Mouse (Mus musculus): ENCODE results near the gene Ctsj. TPM values are rescaled to one million over a fixed set of nuclear protein-coding genes. Genes with fewer than 3 reads are reported as not detected.
"Not testable (repeated sequence)": the region's sequence is repeated elsewhere in the genome, so short reads cannot be mapped to it uniquely, and the experiment has no call there.

The Ctsj gene
- 0.11 and 0.24 TPM in 2 replicates for polyA plus RNA-seq (2015; fragmentation: Nextera tagmentation; extraction: Ambion mirVana)

DNA sequence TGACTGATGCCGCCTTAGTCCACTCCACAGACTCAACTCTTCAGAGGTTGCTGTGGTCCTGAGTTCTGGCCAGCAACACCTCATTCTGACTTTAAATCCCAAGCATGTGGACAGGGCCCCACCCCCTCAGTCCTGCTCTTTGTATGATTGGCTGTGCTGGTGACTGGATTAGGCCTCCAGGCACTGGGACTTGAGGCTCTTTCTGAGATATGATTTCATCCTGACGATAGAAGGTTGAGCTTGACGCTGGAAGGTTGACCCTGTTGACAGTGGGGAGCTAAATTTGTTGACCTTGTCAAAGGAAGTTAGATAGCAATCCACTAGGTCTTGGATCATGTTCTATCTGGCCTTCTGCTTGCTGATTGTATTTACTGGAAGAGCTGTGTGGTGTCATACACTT is at the start of gene Ctsj:
Gene Ctsj, minus strand, starts transcription at position 101 of the 400 bp plus-strand sequence.
- Histone ChIP-seq H3K4me2 (no peak within 1 kb of the TSS), H3K9ac (no peak within 1 kb of the TSS), H3K9me3 (peaks cover 26% of the 10 kb centered on the region), H3K27ac (replicated peaks) (no peak within 1 kb of the TSS), H3K4me1 (no peaks in the 10 kb centered on the region), H3K27me3 (replicated peaks) (no peaks in the 10 kb centered on the region), H3K36me3 (no peaks in the 10 kb centered on the region), H3K4me3 (no peak within 1 kb of the TSS)
- ATAC-seq (ENCODE audit: extremely low read depth, insufficient number of reproducible peaks, low FRiP score, low TSS enrichment): no peak
- WGBS: 58% methylated on average over 3 of the region's 3 CpGs

DNA sequence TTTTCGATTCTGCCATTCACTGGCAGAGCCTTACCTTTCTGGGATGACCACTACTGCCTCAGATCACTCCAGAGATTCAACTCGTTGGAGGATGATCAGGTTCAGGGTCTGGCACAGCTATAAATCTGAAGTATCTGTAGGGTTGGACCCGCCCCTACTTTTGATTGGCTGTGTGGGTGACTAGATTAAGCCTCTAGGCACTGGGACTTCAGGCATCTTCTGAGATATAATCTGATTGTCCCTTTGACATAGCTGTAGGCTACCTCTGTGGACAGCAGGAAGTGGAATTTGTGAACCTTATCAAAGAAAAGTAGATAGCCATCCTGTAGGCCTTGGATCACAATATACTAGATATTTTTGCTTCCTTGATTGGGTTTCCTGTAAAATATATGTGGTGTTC is 34.8 kb upstream of the Ctsj start, which contains the start of gene Ctsq:
Gene Ctsq, minus strand, starts transcription at position 101 of the 400 bp plus-strand sequence.
- Histone ChIP-seq H3K4me3 (no peak within 1 kb of the TSS), H3K9ac (no peak within 1 kb of the TSS), H3K36me3 (no peaks in the 10 kb centered on the region), H3K27ac (replicated peaks) (no peak within 1 kb of the TSS), H3K27me3 (replicated peaks) (no peaks in the 10 kb centered on the region), H3K4me2 (no peak within 1 kb of the TSS), H3K9me3 (peaks cover 11% of the 10 kb centered on the region; the same call in 1 of the 2 replicates), H3K4me1 (no peaks in the 10 kb centered on the region)
- WGBS: 38% methylated on average over 3 of the region's 3 CpGs
- ATAC-seq (ENCODE audit: extremely low read depth, insufficient number of reproducible peaks, low FRiP score, low TSS enrichment): no peak

DNA sequence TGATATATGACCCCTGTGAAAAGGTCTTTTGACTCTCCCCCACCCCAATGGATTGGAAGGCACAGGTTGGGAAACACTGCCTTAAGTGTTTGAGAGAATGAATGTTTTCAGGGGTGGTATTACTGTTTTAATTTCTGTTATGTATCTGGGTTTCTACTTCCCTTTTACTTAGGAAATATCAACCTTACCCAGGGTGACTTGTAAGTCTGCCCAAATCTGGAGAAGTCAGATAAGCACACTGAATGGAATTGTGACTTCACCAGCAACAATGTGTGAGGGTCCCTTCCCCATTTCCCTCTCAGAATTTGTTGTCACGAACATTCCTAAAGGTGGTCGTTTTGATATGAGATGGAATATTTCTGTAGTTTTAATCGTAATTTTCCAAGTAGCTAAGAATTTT is 17.0 kb upstream of the Ctsj start:
- Histone ChIP-seq H3K27ac (replicated peaks) (no peak overlapping the region), H3K9ac (no peak overlapping the region), H3K4me3 (no peak overlapping the region), H3K9me3 (peaks cover 26% of the 10 kb centered on the region; the same call in 1 of the 2 replicates), H3K27me3 (replicated peaks) (no peaks in the 10 kb centered on the region), H3K4me1 (no peaks in the 10 kb centered on the region), H3K36me3 (no peaks in the 10 kb centered on the region), H3K4me2 (no peak overlapping the region)
- ATAC-seq (ENCODE audit: extremely low read depth, insufficient number of reproducible peaks, low FRiP score, low TSS enrichment): no peak
- WGBS: 68% methylated on average over 3 of the region's 3 CpGs

DNA sequence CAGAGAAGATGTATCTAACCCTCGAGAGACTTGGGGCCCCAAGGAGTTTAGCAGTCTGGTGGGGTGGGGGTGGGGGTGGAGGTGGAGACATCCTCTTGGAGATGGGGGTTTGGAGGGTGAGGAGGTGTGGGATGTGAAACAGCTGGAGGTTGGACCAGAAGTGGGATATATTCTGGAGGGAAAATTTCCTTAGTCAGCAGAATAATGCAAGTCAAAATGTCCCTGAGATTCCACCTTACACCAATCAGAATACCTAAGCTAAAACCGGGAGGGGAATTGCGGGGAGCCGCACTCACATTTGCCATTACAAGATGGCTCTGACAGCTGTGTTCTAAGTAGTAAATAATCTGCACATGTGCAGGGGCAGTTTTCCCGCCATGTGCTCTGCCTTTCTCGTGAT is 16.1 kb upstream of the Ctsj start:
- no peak overlapping the region for H3K4me2 ChIP-seq
- no peak for ATAC-seq (ENCODE audit: extremely low read depth, insufficient number of reproducible peaks, low FRiP score, low TSS enrichment)
- H3K4me1 ChIP-seq: no peaks in the 10 kb centered on the region
- H3K4me3 ChIP-seq: no peak overlapping the region
- H3K36me3 ChIP-seq: no peaks in the 10 kb centered on the region
- peaks cover 24% of the 10 kb centered on the region; the same call in 1 of the 2 replicates for H3K9me3 ChIP-seq
- WGBS: 86% methylated on average over 6 of the region's 6 CpGs
- no peaks in the 10 kb centered on the region for H3K27me3 ChIP-seq (replicated peaks)
- H3K27ac ChIP-seq (replicated peaks): no peak overlapping the region
- H3K9ac ChIP-seq: no peak overlapping the region

DNA sequence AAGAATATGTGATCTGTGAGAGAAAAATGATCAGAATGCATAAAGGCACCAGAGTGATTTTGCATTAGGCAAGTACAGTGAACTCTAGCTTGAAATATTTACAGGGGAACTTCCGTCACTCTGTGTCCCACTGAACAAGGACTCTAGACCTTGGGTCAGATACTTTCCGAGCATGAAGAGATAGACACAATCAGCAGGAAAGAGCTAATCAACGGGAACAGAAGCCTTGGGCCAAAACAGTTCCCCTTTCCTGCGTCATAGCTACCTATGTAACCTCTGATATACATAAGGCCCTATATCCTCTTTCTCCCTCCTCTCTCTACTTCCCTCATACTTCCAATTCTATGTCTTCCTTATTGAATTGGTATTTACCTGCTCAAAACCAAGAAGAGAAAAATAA is 4.4 kb upstream of the Ctsj start:
- Histone ChIP-seq H3K36me3 (no peaks in the 10 kb centered on the region), H3K4me2 (no peak overlapping the region), H3K9ac (no peak overlapping the region), H3K27ac (replicated peaks) (no peak overlapping the region), H3K27me3 (replicated peaks) (no peaks in the 10 kb centered on the region), H3K9me3 (peaks cover 24% of the 10 kb centered on the region), H3K4me3 (no peak overlapping the region), H3K4me1 (no peaks in the 10 kb centered on the region)
- 44% methylated on average over 4 of the region's 4 CpGs for WGBS
- no peak for ATAC-seq (ENCODE audit: extremely low read depth, insufficient number of reproducible peaks, low FRiP score, low TSS enrichment)

DNA sequence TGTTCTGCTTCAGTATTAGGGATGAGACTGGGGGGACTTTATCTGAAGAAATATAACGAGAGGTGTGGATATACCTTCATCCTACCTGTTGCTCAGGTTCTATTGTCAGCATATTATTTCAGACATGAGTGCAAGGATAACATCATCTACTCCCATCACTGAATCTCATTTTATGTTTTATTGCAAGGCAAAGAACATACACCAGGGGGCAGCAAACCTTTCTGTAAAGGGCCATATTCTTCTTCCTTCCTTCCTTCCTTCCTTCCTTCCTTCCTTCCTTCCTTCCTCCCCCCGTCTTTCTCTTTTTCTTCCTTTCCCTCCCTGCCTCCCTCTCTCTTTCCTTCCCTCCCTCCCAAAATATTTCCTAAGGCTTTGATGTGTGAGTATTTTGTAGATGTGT is 8.2 kb downstream of the Ctsj start:
- Histone ChIP-seq H3K36me3 (no peaks in the 10 kb centered on the region), H3K27ac (replicated peaks) (no peak overlapping the region), H3K4me3 (no peak overlapping the region), H3K9me3 (peaks cover 7% of the 10 kb centered on the region; the same call in 1 of the 2 replicates), H3K4me2 (no peak overlapping the region), H3K9ac (no peak overlapping the region), H3K27me3 (replicated peaks) (no peaks in the 10 kb centered on the region), H3K4me1 (no peaks in the 10 kb centered on the region)
- ATAC-seq (ENCODE audit: extremely low read depth, insufficient number of reproducible peaks, low FRiP score, low TSS enrichment): no peak
- WGBS: 35% methylated on average over 2 of the region's 2 CpGs

DNA sequence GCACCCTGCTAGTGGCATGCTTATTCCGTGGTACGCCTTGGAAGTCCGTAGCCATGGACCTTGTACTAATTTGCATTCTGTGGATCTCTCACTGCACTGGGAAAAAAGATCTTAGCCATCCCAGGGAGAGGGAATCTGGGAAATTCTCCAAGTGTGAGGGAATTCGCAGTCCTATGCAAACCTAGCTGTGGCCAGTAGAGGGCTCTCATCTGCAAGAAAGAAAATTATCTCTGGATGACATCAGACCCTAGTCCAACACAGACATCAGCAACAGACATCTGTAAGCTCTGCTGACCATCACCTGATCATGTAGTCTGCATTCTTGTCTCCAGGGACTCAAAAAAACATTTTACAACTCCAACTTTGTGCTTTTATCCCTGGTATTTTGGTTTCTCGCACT is 18.8 kb downstream of the Ctsj start:
- not testable (repeated sequence) for H3K4me3 ChIP-seq; H3K9me3 ChIP-seq; H3K9ac ChIP-seq; ATAC-seq (ENCODE audit: extremely low read depth, insufficient number of reproducible peaks, low FRiP score, low TSS enrichment); H3K27me3 ChIP-seq (replicated peaks); H3K4me1 ChIP-seq; H3K27ac ChIP-seq (replicated peaks); H3K4me2 ChIP-seq; H3K36me3 ChIP-seq
- 63% methylated on average over 4 of the region's 5 CpGs for WGBS

DNA sequence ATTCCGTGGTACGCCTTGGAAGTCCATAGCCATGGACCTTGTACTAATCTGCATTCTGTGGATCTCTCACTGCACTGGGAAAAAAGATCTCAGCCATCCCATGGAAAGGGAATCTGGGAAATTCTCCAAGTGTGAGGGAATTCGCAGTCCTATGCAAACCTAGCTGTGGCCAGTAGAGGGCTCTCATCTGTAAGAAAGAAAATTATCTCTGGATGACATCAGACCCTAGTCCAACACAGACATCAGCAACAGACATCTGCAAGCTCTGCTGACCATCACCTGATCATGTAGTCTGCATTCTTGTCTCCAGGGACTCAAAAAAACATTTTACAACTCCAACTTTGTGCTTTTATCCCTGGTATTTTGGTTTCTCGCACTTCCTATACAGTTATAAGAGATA is 33.4 kb downstream of the Ctsj start:
- WGBS: 55% methylated on average over 4 of the region's 4 CpGs

DNA sequence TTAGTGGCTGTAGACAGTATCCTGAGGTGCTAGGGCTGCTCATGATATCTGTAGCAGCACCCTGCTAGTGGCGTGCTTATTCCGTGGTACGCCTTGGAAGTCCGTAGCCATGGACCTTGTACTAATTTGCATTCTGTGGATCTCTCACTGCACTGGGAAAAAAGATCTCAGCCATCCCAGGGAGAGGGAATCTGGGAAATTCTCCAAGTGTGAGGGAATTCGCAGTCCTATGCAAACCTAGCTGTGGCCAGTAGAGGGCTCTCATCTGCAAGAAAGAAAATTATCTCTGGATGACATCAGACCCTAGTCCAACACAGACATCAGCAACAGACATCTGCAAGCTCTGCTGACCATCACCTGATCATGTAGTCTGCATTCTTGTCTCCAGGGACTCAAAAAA is 41.8 kb downstream of the Ctsj start:
- WGBS: 21% methylated on average over 4 of the region's 5 CpGs
- H3K36me3 ChIP-seq; H3K4me2 ChIP-seq; H3K4me1 ChIP-seq; ATAC-seq (ENCODE audit: extremely low read depth, insufficient number of reproducible peaks, low FRiP score, low TSS enrichment); H3K27ac ChIP-seq (replicated peaks); H3K9me3 ChIP-seq; H3K4me3 ChIP-seq; H3K27me3 ChIP-seq (replicated peaks); H3K9ac ChIP-seq: not testable (repeated sequence)

More for the DNA sequence above, 33.4 kb downstream of the Ctsj start:
- ATAC-seq (ENCODE audit: extremely low read depth, insufficient number of reproducible peaks, low FRiP score, low TSS enrichment); H3K4me2 ChIP-seq; H3K36me3 ChIP-seq; H3K4me3 ChIP-seq; H3K9me3 ChIP-seq; H3K4me1 ChIP-seq; H3K27me3 ChIP-seq (replicated peaks); H3K9ac ChIP-seq; H3K27ac ChIP-seq (replicated peaks): not testable (repeated sequence)

DNA sequence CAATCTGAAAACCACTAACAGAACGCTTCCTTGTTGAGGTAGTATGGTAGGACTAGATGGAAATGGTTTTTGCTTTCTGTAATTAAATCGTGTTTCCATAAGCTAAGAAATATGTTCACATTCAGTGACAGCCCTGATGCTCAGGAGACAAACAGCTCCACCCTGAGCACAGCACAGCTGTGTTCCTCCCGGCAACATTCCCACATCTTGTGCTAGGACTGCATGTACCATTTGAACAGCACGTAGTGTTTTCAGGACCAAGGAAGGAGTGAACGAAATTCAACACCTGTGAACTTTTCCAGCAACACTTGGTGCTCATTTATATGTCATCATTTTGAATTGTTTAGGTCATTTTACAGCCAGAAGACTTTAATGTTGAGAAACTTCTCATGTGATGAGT is 44.1 kb downstream of the Ctsj start:
- Histone ChIP-seq H3K27ac (replicated peaks) (no peak overlapping the region), H3K4me2 (no peak overlapping the region), H3K36me3 (no peaks in the 10 kb centered on the region), H3K4me3 (no peak overlapping the region), H3K9ac (no peak overlapping the region), H3K4me1 (no peaks in the 10 kb centered on the region), H3K9me3 (peaks cover 12% of the 10 kb centered on the region; the same call in 1 of the 2 replicates), H3K27me3 (replicated peaks) (no peaks in the 10 kb centered on the region)
- ATAC-seq (ENCODE audit: extremely low read depth, insufficient number of reproducible peaks, low FRiP score, low TSS enrichment): no peak
- WGBS: 55% methylated on average over 5 of the region's 5 CpGs
